Comparison of ENCODE assay signal across 15 mouse cellular contexts in genomic region chr7:83482671-83483304, GRCm38 (mm10).
A peak's percentile ranks its signal among the peaks of the same experiment; 100 is the strongest.
DNase-seq lines count a peak whose midpoint lies in the region; ATAC-seq and TF ChIP-seq lines count a peak whose summit lies in the region.
"Had no signal": no experiment of that assay in that cellular context is flagged by ENCODE, and none has a peak within 500 bp of the region (broad histone marks: within the 10 kb centered on the region; RNA-seq: fewer than 3 reads in every experiment).

No protein-coding gene starts in this region.

- H3K4me2 ChIP-seq in forebrain, embryonic 11.5 days (ENCODE audit: low read depth, low read length, severe bottlenecking), result no peak overlapping the region
- no peak overlapping the region for H3K4me2 ChIP-seq in forebrain, embryonic 14.5 days (ENCODE audit: low read length)
- H3K4me2 ChIP-seq: liver, embryonic 13.5 days had no signal

- H3K9me3 ChIP-seq in limb, embryonic 10.5 days (replicated peaks), result no peaks in the 10 kb centered on the region
- no peaks in the 10 kb centered on the region for H3K9me3 ChIP-seq in forebrain, embryonic 11.5 days (ENCODE audit: control insufficient read depth, low read length)
- no peaks in the 10 kb centered on the region for H3K9me3 ChIP-seq in forebrain, embryonic 14.5 days (replicated peaks; ENCODE audit: control insufficient read depth, low read length)
- H3K9me3 ChIP-seq: liver, embryonic 13.5 days had no signal

- no peaks in the 10 kb centered on the region for H3K27me3 ChIP-seq in kidney, adult 2 months (replicated peaks; ENCODE audit: control insufficient read depth, insufficient read depth, low read length)
- no peaks in the 10 kb centered on the region for H3K27me3 ChIP-seq in limb, embryonic 10.5 days (ENCODE audit: low read depth, poor library complexity, severe bottlenecking)
- no peaks in the 10 kb centered on the region for H3K27me3 ChIP-seq in forebrain, embryonic 11.5 days (ENCODE audit: control insufficient read depth, insufficient read depth, low read length)
- no peaks in the 10 kb centered on the region for H3K27me3 ChIP-seq in forebrain, embryonic 14.5 days (replicated peaks; ENCODE audit: control insufficient read depth, insufficient read depth, low read length)
- H3K27me3 ChIP-seq: liver, embryonic 13.5 days had no signal

- H3K4me1 ChIP-seq in kidney, adult 2 months (ENCODE audit: control insufficient read depth, insufficient read depth, low read length), result no peaks in the 10 kb centered on the region
- peaks cover 18% of the 10 kb centered on the region for H3K4me1 ChIP-seq in limb, embryonic 10.5 days
- H3K4me1 ChIP-seq in forebrain, embryonic 11.5 days (replicated peaks; ENCODE audit: control insufficient read depth, insufficient read depth, low read length), result no peaks in the 10 kb centered on the region
- peaks cover 4% of the 10 kb centered on the region for H3K4me1 ChIP-seq in forebrain, embryonic 14.5 days (ENCODE audit: control insufficient read depth, insufficient read depth, low read length)

- no peak overlapping the region for H3K27ac ChIP-seq in kidney, adult 2 months (ENCODE audit: insufficient read depth, low read depth, low read length)
- peak overlapping the region; percentile 46; the same call in 1 of the 2 replicates for H3K27ac ChIP-seq in limb, embryonic 10.5 days
- H3K27ac ChIP-seq in forebrain, embryonic 11.5 days (ENCODE audit: low read depth, low read length), result no peak overlapping the region
- no peak overlapping the region for H3K27ac ChIP-seq in forebrain, embryonic 14.5 days (ENCODE audit: low read depth, low read length)
- H3K27ac ChIP-seq: left cerebral cortex, adult 2 months; liver, embryonic 13.5 days had no signal

- ATAC-seq in monocyte, adult 5-6 weeks (replicated peaks; ENCODE audit: insufficient number of reproducible peaks, low FRiP score, low TSS enrichment, poor library complexity, severe bottlenecking), result no peak
- no peak for ATAC-seq in forebrain, embryonic 11.5 days (replicated peaks; ENCODE audit: low FRiP score)
- ATAC-seq in forebrain, embryonic 14.5 days, result no peak
- ATAC-seq: activated CD4-positive, CD25-positive, alpha-beta regulatory T cell, adult 4 months; hindbrain, embryonic 16.5 days had no signal

- no peak for TF ChIP-seq CTCF in kidney, adult 2 months (conservative IDR thresholded peaks at IDR 0.05; ENCODE audit: insufficient read depth, insufficient read length, low read depth, low read length)

- WGBS in kidney, adult 2 months, result 34% methylated on average over 7 of the region's 7 CpGs
- 71% methylated on average over 7 of the region's 7 CpGs for WGBS in limb, embryonic 10.5 days
- WGBS in forebrain, embryonic 11.5 days, result 79% methylated on average over 7 of the region's 7 CpGs
- 69% methylated on average over 7 of the region's 7 CpGs for WGBS in forebrain, embryonic 14.5 days

- TF ChIP-seq POLR2A in kidney, adult 2 months (IDR thresholded peaks at IDR 0.05; ENCODE audit: low read depth, low read length), result no peak

- DNase-seq in kidney, adult 2 months, result peak; percentile 20
- no peak for DNase-seq in kidney, adult 9 months
- DNase-seq in monocyte, adult 2 months (ENCODE audit: low read depth in 1 of 2, low spot score in 2 of 2), result peak; percentile 2 to 10
- no peak for DNase-seq in limb, embryonic 10.5 days (ENCODE audit: low spot score)
- no peak for DNase-seq in adrenal gland, postnatal 25 days
- no peak for DNase-seq in forebrain, embryonic 11.5 days (ENCODE audit: low spot score)
- DNase-seq in forebrain, embryonic 14.5 days (ENCODE audit: low spot score), result no peak
- DNase-seq: cerebellum, adult 11-12 months; liver, embryonic 13.5 days; right cerebral cortex, postnatal 14 days had no signal

- H3K36me3 ChIP-seq in kidney, adult 2 months (ENCODE audit: control insufficient read depth, insufficient read depth, low read length), result no peaks in the 10 kb centered on the region
- no peaks in the 10 kb centered on the region for H3K36me3 ChIP-seq in limb, embryonic 10.5 days
- H3K36me3 ChIP-seq in forebrain, embryonic 11.5 days (ENCODE audit: control insufficient read depth, insufficient read depth, low read length), result no peaks in the 10 kb centered on the region
- no peaks in the 10 kb centered on the region for H3K36me3 ChIP-seq in forebrain, embryonic 14.5 days (ENCODE audit: control insufficient read depth, insufficient read depth, low read length)
- H3K36me3 ChIP-seq: liver, embryonic 13.5 days had no signal

- H3K9ac ChIP-seq in forebrain, embryonic 11.5 days (ENCODE audit: low read length), result no peak overlapping the region
- H3K9ac ChIP-seq in forebrain, embryonic 14.5 days (ENCODE audit: low read length), result no peak overlapping the region
- H3K9ac ChIP-seq: liver, embryonic 13.5 days had no signal

- no peak overlapping the region for H3K4me3 ChIP-seq in kidney, adult 2 months (ENCODE audit: insufficient read depth, low read depth, low read length)
- no peak overlapping the region for H3K4me3 ChIP-seq in limb, embryonic 10.5 days
- no peak overlapping the region for H3K4me3 ChIP-seq in forebrain, embryonic 11.5 days (ENCODE audit: low read depth, low read length)
- no peak overlapping the region for H3K4me3 ChIP-seq in forebrain, embryonic 14.5 days (ENCODE audit: low read depth, low read length)
- H3K4me3 ChIP-seq: erythroblast, embryonic 14.5 days; left cerebral cortex, adult 2 months; liver, embryonic 13.5 days had no signal

Comparison
In these comparisons a context has a peak if more than half of its experiments do, and no peak if none do; other contexts are left out.
1. DNase-seq: peak in kidney, adult 2 months (single experiment) and monocyte, adult 2 months (2 of 2); none in kidney, adult 9 months (single experiment), limb, embryonic 10.5 days (single experiment), adrenal gland, postnatal 25 days (single experiment), forebrain, embryonic 11.5 days (single experiment) and forebrain, embryonic 14.5 days (single experiment).